Mouse (Mus musculus) B cell, adult (primary cell): ENCODE measurements around the gene Btg3. TPM values are rescaled to one million over a fixed set of nuclear protein-coding genes. Genes with fewer than 3 reads are reported as not detected.

Experiments used
- total RNA-seq: library from RNA; stranded (reverse); gene quantifications from 4 replicates; pipeline ENCODE4 v1.2.4, GENCODE M21; 2023; ENCODE audit not compliant: inconsistent age

The Btg3 gene
- 25.5 to 35.3 TPM (median 27.8 TPM) in 4 replicates for total RNA-seq

GRCm38 (mm10) chr16:78376745-78377570, at the start of gene Btg3:
Gene Btg3 (minus strand): TSS chr16:78377192.

GRCm38 (mm10) chr16:78301183-78301830, 75.7 kb downstream of the Btg3 start, which contains the start of gene Cxadr:
Gene Cxadr (plus strand): TSS chr16:78301489.

Other genes starting within 250 kb of the Btg3 start
- 0.55 TPM in 1 of 4 replicates, not detected in the others for gene Cxadr, start 75.7 kb downstream of the Btg3 start, total RNA-seq
- 28.8 to 32.2 TPM (median 31.5 TPM) in 4 replicates for gene D16Ertd472e, start 199.5 kb upstream of the Btg3 start, total RNA-seq